Mouse (Mus musculus): ENCODE measurements around the gene Rpe. TPM values are rescaled to one million over a fixed set of nuclear protein-coding genes. Genes with fewer than 3 reads are reported as not detected.

The Rpe gene
- total and polyA plus RNA-seq, 3 experiments = 31.8 to 32.2 TPM; not detected in 1

GRCm38 (mm10) chr1:66712859-66713258, 12.2 kb downstream of the Rpe start:
- Histone ChIP-seq H3K9me3 (replicated peaks; ENCODE audit: insufficient read depth, low read length) (no peaks in the 10 kb centered on the region), H3K27me3 (ENCODE audit: control insufficient read depth in 1 of 2, insufficient read depth in 2 of 2, low read length in 2 of 2) (no peaks in the 10 kb centered on the region), H3K36me3 (ENCODE audit: control insufficient read depth in 1 of 2, insufficient read depth in 2 of 2, low read length in 2 of 2) (peaks cover 0 to 37% of the 10 kb centered on the region in 2 experiments; a peak in 2 of 4 replicates), H3K4me1 (ENCODE audit: control insufficient read depth in 1 of 2, insufficient read depth in 2 of 2, low read length in 2 of 2) (no peaks in the 10 kb centered on the region), H3K9ac (ENCODE audit: control insufficient read depth, low read depth, low read length, poor library complexity, severe bottlenecking) (no peak overlapping the region), H3K79me2 (ENCODE audit: control insufficient read depth, insufficient read depth, low read length, poor library complexity) (no peaks in the 10 kb centered on the region), H3K4me3 (ENCODE audit: control insufficient read depth in 1 of 2, insufficient read depth in 1 of 2, low read depth in 2 of 2, low read length in 2 of 2) (no peak overlapping the region), H3K27ac (ENCODE audit: control insufficient read depth, low read depth, low read length) (no peak overlapping the region)
- TF ChIP-seq MYB (IDR thresholded peaks at IDR 0.05; ENCODE audit: low read depth, low read length) (no peak), TAL1 (IDR thresholded peaks at IDR 0.05; ENCODE audit: low read length) (no peak), MAFK (IDR thresholded peaks at IDR 0.05; ENCODE audit: borderline replicate concordance, low read depth, low read length) (no peak), POLR2AphosphoS2 (IDR thresholded peaks at IDR 0.05; ENCODE audit: low read length) (no peak), MXI1 (IDR thresholded peaks at IDR 0.05; ENCODE audit: low read depth, low read length) (no peak), TBP (IDR thresholded peaks at IDR 0.05; ENCODE audit: low read depth, low read length) (no peak), ZNF384 (IDR thresholded peaks at IDR 0.05; ENCODE audit: low read depth, low read length) (no peak), USF1 (IDR thresholded peaks at IDR 0.05; ENCODE audit: low read depth, low read length) (no peak), TCF12 (IDR thresholded peaks at IDR 0.05; ENCODE audit: low read depth, low read length) (no peak), EP300 (IDR thresholded peaks at IDR 0.05; ENCODE audit: low read depth in 1 of 2, low read length in 2 of 2) (no peak), ZC3H11A (IDR thresholded peaks at IDR 0.05; ENCODE audit: low read depth, low read length) (no peak), JUND (IDR thresholded peaks at IDR 0.05; ENCODE audit: low read depth, low read length) (no peak), CTCF (IDR thresholded peaks at IDR 0.05 in 2 of 3, conservative IDR thresholded peaks at IDR 0.05 in 1 of 3; ENCODE audit: control insufficient read depth in 1 of 3, insufficient read depth in 1 of 3, low read depth in 2 of 3, low read length in 3 of 3, poor library complexity in 1 of 3, severe bottlenecking in 1 of 3) (no peak), MEF2A (IDR thresholded peaks at IDR 0.05; ENCODE audit: extremely low read depth, insufficient replicate concordance, low read depth, low read length, poor library complexity, severe bottlenecking) (no peak), RAD21 (IDR thresholded peaks at IDR 0.05; ENCODE audit: low read depth, low read length) (no peak), MAZ (IDR thresholded peaks at IDR 0.05; ENCODE audit: low read depth, low read length) (no peak), ETS1 (IDR thresholded peaks at IDR 0.05; ENCODE audit: low read depth, low read length) (no peak), SIN3A (IDR thresholded peaks at IDR 0.05; ENCODE audit: low read length) (no peak)
- DNase-seq (ENCODE audit: low read depth, low spot score) = no peak

DNA sequence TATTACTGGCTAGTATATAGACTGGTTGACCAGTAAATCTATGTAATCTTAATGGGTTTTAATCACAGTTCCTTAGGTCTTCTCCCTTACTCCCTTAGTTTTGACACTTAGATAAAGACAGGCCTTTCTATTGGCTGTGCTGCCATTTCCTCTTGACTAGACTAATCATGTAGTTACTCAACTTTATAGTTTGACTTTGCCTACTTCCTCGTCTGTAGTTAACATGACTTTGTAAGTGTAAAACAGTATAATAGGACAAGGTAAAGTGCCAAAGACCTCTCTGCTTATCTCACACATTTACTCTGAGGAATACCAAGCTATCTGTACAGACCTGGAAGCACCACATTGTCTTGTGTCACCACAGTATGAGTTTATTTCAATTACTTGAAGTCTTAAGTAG, 29.9 kb downstream of the Rpe start:
- no peak overlapping the region for H3K27ac ChIP-seq (ENCODE audit: control insufficient read depth, low read depth, low read length)
- peaks cover 0 to 6% of the 10 kb centered on the region in 2 experiments; a peak in 3 of 4 replicates for H3K36me3 ChIP-seq (ENCODE audit: control insufficient read depth in 1 of 2, insufficient read depth in 2 of 2, low read length in 2 of 2)
- no peaks in the 10 kb centered on the region for H3K4me1 ChIP-seq (ENCODE audit: control insufficient read depth in 1 of 2, insufficient read depth in 2 of 2, low read length in 2 of 2)
- H3K27me3 ChIP-seq (ENCODE audit: control insufficient read depth in 1 of 2, insufficient read depth in 2 of 2, low read length in 2 of 2) = no peaks in the 10 kb centered on the region
- H3K9ac ChIP-seq (ENCODE audit: control insufficient read depth, low read depth, low read length, poor library complexity, severe bottlenecking) = no peak overlapping the region
- no peak overlapping the region for H3K4me3 ChIP-seq (ENCODE audit: control insufficient read depth in 1 of 2, insufficient read depth in 1 of 2, low read depth in 2 of 2, low read length in 2 of 2)
- peak; percentile 32 for DNase-seq (ENCODE audit: low read depth, low spot score)
- H3K79me2 ChIP-seq (ENCODE audit: control insufficient read depth, insufficient read depth, low read length, poor library complexity) = no peaks in the 10 kb centered on the region
- no peaks in the 10 kb centered on the region for H3K9me3 ChIP-seq (replicated peaks; ENCODE audit: insufficient read depth, low read length)
- TF ChIP-seq MAFK (IDR thresholded peaks at IDR 0.05; ENCODE audit: borderline replicate concordance, low read depth, low read length) (no peak), RAD21 (IDR thresholded peaks at IDR 0.05; ENCODE audit: low read depth, low read length) (no peak), HCFC1 (IDR thresholded peaks at IDR 0.05; ENCODE audit: low read depth, low read length) (no peak), SIN3A (IDR thresholded peaks at IDR 0.05; ENCODE audit: low read length) (no peak), NELFE (IDR thresholded peaks at IDR 0.05; ENCODE audit: low read depth, low read length) (no peak), CHD1 (IDR thresholded peaks at IDR 0.05; ENCODE audit: low read depth, low read length) (no peak)
